In genomic region chr5:137173967-137174366, GRCm38 (mm10) we compare ENCODE assay signal across 29 mouse cellular contexts. TPM values are rescaled to one million over a fixed set of nuclear protein-coding genes. Genes with fewer than 3 reads are reported as not detected.
DNase-seq lines count a peak whose midpoint lies in the region; ATAC-seq and TF ChIP-seq lines count a peak whose summit lies in the region.
"Had no signal": no experiment of that assay in that cellular context is flagged by ENCODE, and none has a peak within 500 bp of the region (broad histone marks: within the 10 kb centered on the region; RNA-seq: fewer than 3 reads in every experiment).

No protein-coding gene starts in this region.

- no peaks in the 10 kb centered on the region for H3K9me3 ChIP-seq in MEL (replicated peaks; ENCODE audit: insufficient read depth, low read length)
- H3K9me3 ChIP-seq in intestine, embryonic 16.5 days (ENCODE audit: control insufficient read depth, low read length) = no peaks in the 10 kb centered on the region
- H3K9me3 ChIP-seq: embryonic facial prominence, embryonic 13.5 days; embryonic facial prominence, embryonic 15.5 days; forebrain, embryonic 10.5 days; forebrain, embryonic 13.5 days; forebrain, embryonic 15.5 days; G1E had no signal

- no peak overlapping the region for H3K4me2 ChIP-seq in intestine, embryonic 16.5 days (ENCODE audit: low read depth, low read length)
- H3K4me2 ChIP-seq: embryonic facial prominence, embryonic 13.5 days; embryonic facial prominence, embryonic 15.5 days; forebrain, embryonic 13.5 days; forebrain, embryonic 15.5 days had no signal

- TF ChIP-seq EP300 in heart, adult 2 months (IDR thresholded peaks at IDR 0.05; ENCODE audit: insufficient read depth, low read depth, low read length) = no peak
- no peak for TF ChIP-seq EP300 in MEL (IDR thresholded peaks at IDR 0.05; ENCODE audit: low read depth in 1 of 2, low read length in 2 of 2)

- TF ChIP-seq CTCF in heart, adult 2 months (IDR thresholded peaks at IDR 0.05) = no peak
- TF ChIP-seq CTCF in MEL (IDR thresholded peaks at IDR 0.05 in 2 of 3, conservative IDR thresholded peaks at IDR 0.05 in 1 of 3; ENCODE audit: control insufficient read depth in 1 of 3, insufficient read depth in 1 of 3, low read depth in 2 of 3, low read length in 3 of 3, poor library complexity in 1 of 3, severe bottlenecking in 1 of 3) = no peak

- H3K27me3 ChIP-seq in heart, adult 2 months (ENCODE audit: control insufficient read depth, insufficient read depth, low read length) = no peaks in the 10 kb centered on the region
- peaks cover 5 to 10% of the 10 kb centered on the region in 2 experiments; a peak in 3 of 4 replicates for H3K27me3 ChIP-seq in MEL (ENCODE audit: control insufficient read depth in 1 of 2, insufficient read depth in 2 of 2, low read length in 2 of 2)
- H3K27me3 ChIP-seq in intestine, embryonic 16.5 days (replicated peaks; ENCODE audit: control insufficient read depth, insufficient read depth, low read length) = no peaks in the 10 kb centered on the region
- H3K27me3 ChIP-seq: embryonic facial prominence, embryonic 15.5 days; forebrain, embryonic 15.5 days had no signal

- no peaks in the 10 kb centered on the region for H3K79me2 ChIP-seq in heart, adult 2 months (replicated peaks; ENCODE audit: control insufficient read depth, insufficient read depth, low read length)
- no peaks in the 10 kb centered on the region for H3K79me2 ChIP-seq in MEL (ENCODE audit: control insufficient read depth, insufficient read depth, low read length, poor library complexity)

- DNase-seq in heart, adult 11 months = peak; percentile 10
- DNase-seq in heart, adult 2 months = no peak
- DNase-seq in MEL (ENCODE audit: low read depth, low spot score) = no peak
- no peak for DNase-seq in right cerebral cortex, postnatal 14 days
- DNase-seq: adrenal gland, adult 2 months; adrenal gland, postnatal 10 days; adrenal gland, postnatal 25 days; B cell, adult 2 months; cerebellum, adult 11 months; cerebellum, adult 18-20 months; cerebellum, adult 8-10 months; cerebellum, adult 9-11 months; cerebellum, postnatal 14 days; cerebellum, postnatal 36 days; embryo, embryonic 11 days; forebrain, postnatal 0 days had no signal

- H3K9ac ChIP-seq in heart, adult 2 months (ENCODE audit: low read depth, low read length) = no peak overlapping the region
- no peak overlapping the region for H3K9ac ChIP-seq in MEL (ENCODE audit: control insufficient read depth, low read depth, low read length, poor library complexity, severe bottlenecking)
- H3K9ac ChIP-seq in intestine, embryonic 16.5 days (ENCODE audit: low read depth, low read length) = no peak overlapping the region
- H3K9ac ChIP-seq: embryonic facial prominence, embryonic 13.5 days; embryonic facial prominence, embryonic 15.5 days; forebrain, embryonic 13.5 days; forebrain, embryonic 15.5 days; forebrain, postnatal 0 days had no signal

- no peaks in the 10 kb centered on the region for H3K36me3 ChIP-seq in heart, adult 2 months (ENCODE audit: control insufficient read depth, insufficient read depth, low read length)
- H3K36me3 ChIP-seq in MEL (ENCODE audit: control insufficient read depth in 1 of 2, insufficient read depth in 2 of 2, low read length in 2 of 2) = 0 out of 4 replicates have a peak, but pooled peaks cover 0 to 2% of the 10 kb centered on the region in 2 experiments
- no peaks in the 10 kb centered on the region for H3K36me3 ChIP-seq in intestine, embryonic 16.5 days (ENCODE audit: control insufficient read depth, insufficient read depth, low read length)
- H3K36me3 ChIP-seq: embryonic facial prominence, embryonic 13.5 days; embryonic facial prominence, embryonic 15.5 days; forebrain, embryonic 10.5 days; forebrain, embryonic 15.5 days; G1E had no signal

- 67% methylated on average over 6 of the region's 6 CpGs for WGBS in heart, adult 2 months
- WGBS in intestine, embryonic 16.5 days = 51% methylated on average over 6 of the region's 6 CpGs

- intact Hi-C loops in heart, adult 2 months (cut with DNase I) = no loop called here

- no peak for TF ChIP-seq RAD21 in MEL (IDR thresholded peaks at IDR 0.05; ENCODE audit: low read depth, low read length)

- no peak overlapping the region for H3K27ac ChIP-seq in heart, adult 2 months
- H3K27ac ChIP-seq in MEL (ENCODE audit: control insufficient read depth, low read depth, low read length) = no peak overlapping the region
- no peak overlapping the region for H3K27ac ChIP-seq in intestine, embryonic 16.5 days (ENCODE audit: low read length)
- H3K27ac ChIP-seq: embryonic facial prominence, embryonic 13.5 days; embryonic facial prominence, embryonic 15.5 days; forebrain, embryonic 10.5 days; forebrain, embryonic 13.5 days; forebrain, embryonic 15.5 days had no signal

- peak; percentile 67 for ATAC-seq in intestine, embryonic 16.5 days
- ATAC-seq: CD4-positive, CD25-positive, alpha-beta regulatory T cell, adult 4 months; forebrain, embryonic 13.5 days; forebrain, embryonic 15.5 days; forebrain, postnatal 0 days had no signal

- TF ChIP-seq POLR2A in heart, adult 2 months (IDR thresholded peaks at IDR 0.05; ENCODE audit: insufficient read depth, low read depth, low read length) = no peak
- no peak for TF ChIP-seq POLR2A in MEL (IDR thresholded peaks at IDR 0.05; ENCODE audit: control insufficient read depth in 1 of 2, insufficient read depth in 1 of 2, low read depth in 1 of 2, low read length in 2 of 2, poor library complexity in 1 of 2)

- no peak overlapping the region for H3K4me3 ChIP-seq in heart, adult 2 months
- no peak overlapping the region for H3K4me3 ChIP-seq in MEL (ENCODE audit: control insufficient read depth in 1 of 2, insufficient read depth in 1 of 2, low read depth in 2 of 2, low read length in 2 of 2)
- no peak overlapping the region for H3K4me3 ChIP-seq in intestine, embryonic 16.5 days (ENCODE audit: low read length)
- H3K4me3 ChIP-seq: embryonic facial prominence, embryonic 13.5 days; embryonic facial prominence, embryonic 15.5 days; erythroblast, embryonic 14.5 days; forebrain, embryonic 10.5 days; forebrain, embryonic 13.5 days; forebrain, embryonic 15.5 days had no signal

- H3K4me1 ChIP-seq in heart, adult 2 months (ENCODE audit: control insufficient read depth, insufficient read depth, low read length) = no peaks in the 10 kb centered on the region
- peaks cover 0 to 8% of the 10 kb centered on the region in 2 experiments; a peak in 1 of 4 replicates for H3K4me1 ChIP-seq in MEL (ENCODE audit: control insufficient read depth in 1 of 2, insufficient read depth in 2 of 2, low read length in 2 of 2)
- H3K4me1 ChIP-seq in intestine, embryonic 16.5 days (ENCODE audit: control insufficient read depth, insufficient read depth, low read length) = peaks cover 7% of the 10 kb centered on the region; the same call in 1 of the 2 replicates
- H3K4me1 ChIP-seq: embryonic facial prominence, embryonic 13.5 days; embryonic facial prominence, embryonic 15.5 days; forebrain, embryonic 10.5 days; forebrain, embryonic 13.5 days; forebrain, embryonic 15.5 days had no signal

TF ChIP-seq in MEL, 35 proteins besides CTCF, POLR2A, EP300 and RAD21:
- TF ChIP-seq RCOR1 (IDR thresholded peaks at IDR 0.05; ENCODE audit: low read depth, low read length) = no peak
- 0 out of 2 replicates have a peak, but pooled peaks have one; percentile 21 for TF ChIP-seq USF1 (IDR thresholded peaks at IDR 0.05; ENCODE audit: low read depth, low read length)

RNA-seq across cellular contexts. Expression of gene Muc3, which starts 24.8 kb away (rescaled TPM):
- total RNA-seq in heart, adult 2 months (2021) = not detected
- not detected in 2 replicates for polyA plus RNA-seq in heart, adult 2 months (2012; rRNA removed)
- not detected in 2 replicates for total RNA-seq in MEL (2012; rRNA removed)
- polyA plus RNA-seq in MEL (2012; ENCODE audit: insufficient read depth in 1 of 2, insufficient read length in 2 of 2, low read depth in 1 of 2, low replicate concordance in 2 of 2, missing spikeins in 1 of 2) = not detected
- polyA plus RNA-seq in intestine, embryonic 16.5 days (2015; fragmentation: Nextera tagmentation; extraction: Ambion mirVana) = 5.6 and 6.1 TPM in 2 replicates
- total RNA-seq: adrenal gland, adult 2 months; adrenal gland, postnatal 10 days; adrenal gland, postnatal 25 days; adrenal gland, postnatal 4 days; CH12.LX; common myeloid progenitor, adult 5-6 weeks; forebrain, postnatal 0 days; G1E had no signal
- polyA plus RNA-seq: adrenal gland, adult 2 months; CD4-positive, CD25-positive, alpha-beta regulatory T cell, adult 4 months; embryonic facial prominence, embryonic 11.5 days; embryonic facial prominence, embryonic 13.5 days; embryonic facial prominence, embryonic 15.5 days; erythroblast, embryonic 14.5 days; forebrain, embryonic 10.5 days; forebrain, embryonic 13.5 days; forebrain, embryonic 15.5 days; forebrain, postnatal 0 days; G1E had no signal

RNA-seq across cellular contexts. Expression of gene Muc3a, which starts 38.2 kb away (rescaled TPM):
- total RNA-seq in heart, adult 2 months (2021) = under 1 TPM; 0.16 to 0.37 TPM
- polyA plus RNA-seq in heart, adult 2 months (2012; rRNA removed) = 0.53 and 0.90 TPM in 2 replicates
- 12.7 and 16.1 TPM in 2 replicates for total RNA-seq in MEL (2012; rRNA removed)
- polyA plus RNA-seq in MEL (2012; ENCODE audit: insufficient read depth in 1 of 2, insufficient read length in 2 of 2, low read depth in 1 of 2, low replicate concordance in 2 of 2, missing spikeins in 1 of 2) = 10 to 100 TPM in 1 of 2 experiments, not detected in 1; 16.9 TPM
- 25.3 and 31.7 TPM in 2 replicates for polyA plus RNA-seq in intestine, embryonic 16.5 days (2015; fragmentation: Nextera tagmentation; extraction: Ambion mirVana)
- total RNA-seq: CH12.LX had no signal
- polyA plus RNA-seq: embryonic facial prominence, embryonic 11.5 days; embryonic facial prominence, embryonic 13.5 days; erythroblast, embryonic 14.5 days; forebrain, embryonic 10.5 days; forebrain, embryonic 13.5 days; forebrain, embryonic 15.5 days; G1E had no signal

RNA-seq across cellular contexts. Expression of gene Trim56, which starts 58.0 kb away (rescaled TPM):
- 10 to 100 TPM; 19.0 to 22.2 TPM for total RNA-seq in heart, adult 2 months (2021)
- 6.9 and 7.5 TPM in 2 replicates for polyA plus RNA-seq in heart, adult 2 months (2012; rRNA removed)
- total RNA-seq in MEL (2012; rRNA removed) = 19.7 and 21.8 TPM in 2 replicates
- 10 to 100 TPM; 22.8 to 75.8 TPM for polyA plus RNA-seq in MEL (2012; ENCODE audit: insufficient read depth in 1 of 2, insufficient read length in 2 of 2, low read depth in 1 of 2, low replicate concordance in 2 of 2, missing spikeins in 1 of 2)
- polyA plus RNA-seq in intestine, embryonic 16.5 days (2015; fragmentation: Nextera tagmentation; extraction: Ambion mirVana) = 5.5 and 6.5 TPM in 2 replicates
